ENCODE assay signal across 8 mouse cellular contexts in the genomic region with DNA sequence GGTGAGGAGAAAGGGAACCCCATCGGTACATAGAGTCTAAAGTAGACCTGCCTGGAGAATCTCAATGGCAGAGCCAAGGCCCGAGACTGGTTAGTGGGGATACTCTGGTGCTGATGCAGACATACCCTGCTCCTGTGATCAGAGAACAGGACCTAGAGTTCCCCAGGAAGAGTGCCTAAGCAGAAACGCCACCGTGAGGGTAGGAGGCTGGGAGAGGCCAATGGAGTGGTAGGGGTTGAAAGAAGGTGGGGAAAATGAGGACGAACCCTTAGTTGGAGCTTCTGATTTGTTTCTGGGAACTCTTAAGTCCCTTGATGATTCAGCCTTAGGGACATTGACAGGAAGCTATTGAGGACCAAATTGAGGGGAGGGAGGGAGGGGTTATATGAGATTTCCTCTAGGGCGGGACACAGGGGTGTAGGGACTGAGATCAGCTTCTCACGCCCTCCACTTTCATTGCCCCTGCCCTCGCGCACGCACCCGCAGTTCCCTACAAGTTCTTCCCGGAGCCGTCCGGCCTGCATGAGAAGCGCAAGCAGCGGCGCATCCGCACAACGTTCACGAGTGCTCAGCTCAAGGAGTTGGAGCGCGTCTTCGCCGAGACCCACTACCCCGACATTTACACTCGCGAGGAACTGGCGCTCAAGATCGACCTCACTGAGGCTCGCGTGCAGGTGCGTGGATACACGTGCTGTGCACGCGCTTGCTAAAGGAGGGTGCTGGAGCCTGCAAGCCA. TPM values are rescaled to one million over a fixed set of nuclear protein-coding genes. Genes with fewer than 3 reads are reported as not detected.
A peak's percentile ranks its signal among the peaks of the same experiment; 100 is the strongest.
DNase-seq lines count a peak whose midpoint lies in the region; ATAC-seq and TF ChIP-seq lines count a peak whose summit lies in the region.

No protein-coding gene starts in this region.

- no peak for ATAC-seq in megakaryocyte, adult 5-6 weeks (ENCODE audit: poor library complexity, severe bottlenecking)
- ATAC-seq in embryonic facial prominence, embryonic 13.5 days (ENCODE audit: insufficient number of reproducible peaks, insufficient read depth, low FRiP score, low TSS enrichment, low read depth): no peak
- no peak for ATAC-seq in limb, embryonic 11.5 days (ENCODE audit: insufficient number of reproducible peaks, low FRiP score, low TSS enrichment, low read depth)
- ATAC-seq in megakaryocyte-erythroid progenitor cell, adult 5-6 weeks (replicated peaks; ENCODE audit: low FRiP score, low TSS enrichment, poor library complexity, severe bottlenecking): no peak

- peaks cover 5% of the 10 kb centered on the region; the same call in 1 of the 2 replicates for H3K9me3 ChIP-seq in megakaryocyte, embryonic 14.5 days
- H3K9me3 ChIP-seq in embryonic facial prominence, embryonic 13.5 days: no peaks in the 10 kb centered on the region
- H3K9me3 ChIP-seq in limb, embryonic 11.5 days (ENCODE audit: control insufficient read depth, low read length): no peaks in the 10 kb centered on the region

- no peak for TF ChIP-seq POLR2A in small intestine, adult 2 months (IDR thresholded peaks at IDR 0.05; ENCODE audit: low read depth, low read length)

- 3% methylated on average over 35 of the region's 35 CpGs for WGBS in embryonic facial prominence, embryonic 13.5 days
- WGBS in limb, embryonic 11.5 days: 4% methylated on average over 35 of the region's 35 CpGs
- WGBS in small intestine, adult 2 months: 7% methylated on average over 35 of the region's 35 CpGs

- H3K9ac ChIP-seq in embryonic facial prominence, embryonic 13.5 days: 0 out of 2 replicates have a peak overlapping the region, but pooled peaks have one; percentile 40
- H3K9ac ChIP-seq in limb, embryonic 11.5 days (ENCODE audit: low read length): no peak overlapping the region

- peaks cover 21% of the 10 kb centered on the region for H3K36me3 ChIP-seq in megakaryocyte, embryonic 14.5 days (replicated peaks; ENCODE audit: low read length)
- H3K36me3 ChIP-seq in embryonic facial prominence, embryonic 13.5 days: peaks cover 25% of the 10 kb centered on the region
- peaks cover 7% of the 10 kb centered on the region; the same call in 1 of the 2 replicates for H3K36me3 ChIP-seq in limb, embryonic 11.5 days (ENCODE audit: control insufficient read depth, insufficient read depth, low read length)
- peaks cover 16% of the 10 kb centered on the region for H3K36me3 ChIP-seq in small intestine, adult 2 months (ENCODE audit: control insufficient read depth, insufficient read depth, low read length)

- TF ChIP-seq CTCF in small intestine, adult 2 months (IDR thresholded peaks at IDR 0.05; ENCODE audit: extremely low read depth, insufficient read length, insufficient replicate concordance, low read depth, low read length): no peak

- H3K27ac ChIP-seq in embryonic facial prominence, embryonic 13.5 days: no peak overlapping the region
- H3K27ac ChIP-seq in limb, embryonic 11.5 days (replicated peaks; ENCODE audit: low read depth, low read length): no peak overlapping the region
- H3K27ac ChIP-seq in small intestine, adult 2 months (ENCODE audit: insufficient read depth, low read depth, low read length): no peak overlapping the region

- H3K27me3 ChIP-seq in megakaryocyte, embryonic 14.5 days (replicated peaks): peaks cover 86% of the 10 kb centered on the region
- peaks cover 86% of the 10 kb centered on the region for H3K27me3 ChIP-seq in embryonic facial prominence, embryonic 13.5 days
- H3K27me3 ChIP-seq in limb, embryonic 11.5 days (ENCODE audit: control insufficient read depth, insufficient read depth, low read length): peaks cover 50% of the 10 kb centered on the region
- peaks cover 49% of the 10 kb centered on the region for H3K27me3 ChIP-seq in small intestine, adult 2 months (ENCODE audit: control insufficient read depth, insufficient read depth, low read length)

- H3K4me2 ChIP-seq in embryonic facial prominence, embryonic 13.5 days: peak overlapping the region; percentile 80
- H3K4me2 ChIP-seq in limb, embryonic 11.5 days (ENCODE audit: low read depth, severe bottlenecking): peak overlapping the region; percentile 82

- DNase-seq in limb, embryonic 11.5 days (ENCODE audit: low spot score): peak; percentile 49
- DNase-seq in cerebellum, postnatal 25 days: no peak
- no peak for DNase-seq in right cerebral cortex, postnatal 25 days

- H3K4me1 ChIP-seq in megakaryocyte, embryonic 14.5 days: peaks cover 40% of the 10 kb centered on the region
- peaks cover 37% of the 10 kb centered on the region for H3K4me1 ChIP-seq in embryonic facial prominence, embryonic 13.5 days
- peaks cover 19% of the 10 kb centered on the region for H3K4me1 ChIP-seq in limb, embryonic 11.5 days (ENCODE audit: control insufficient read depth, insufficient read depth, low read length)
- peaks cover 20% of the 10 kb centered on the region for H3K4me1 ChIP-seq in small intestine, adult 2 months (ENCODE audit: control insufficient read depth, insufficient read depth, insufficient read length, low read length)

- peak overlapping the region; percentile 87 for H3K4me3 ChIP-seq in megakaryocyte, embryonic 14.5 days (replicated peaks)
- H3K4me3 ChIP-seq in embryonic facial prominence, embryonic 13.5 days: peak overlapping the region; percentile 44
- H3K4me3 ChIP-seq in limb, embryonic 11.5 days (ENCODE audit: low read depth, low read length): peak overlapping the region; percentile 29; the same call in 1 of the 2 replicates
- H3K4me3 ChIP-seq in small intestine, adult 2 months (ENCODE audit: low read depth, low read length): peak overlapping the region; percentile 35

RNA-seq across cellular contexts. Expression of a gene that starts 2.4 kb away (rescaled TPM):
- 0.29 TPM in 1 of 2 replicates, not detected in the other for polyA plus RNA-seq in megakaryocyte, embryonic 14.5 days (2012; ENCODE audit: insufficient read depth, low replicate concordance)
- not detected in 2 replicates for total RNA-seq in megakaryocyte, adult 5-6 weeks (2015)
- not detected in 2 replicates for total RNA-seq in megakaryocyte, adult 5-6 weeks (2017)
- 0.43 TPM in 1 of 2 replicates, not detected in the other for polyA plus RNA-seq in embryonic facial prominence, embryonic 13.5 days (2015; fragmentation: Nextera tagmentation; extraction: Ambion mirVana)
- polyA plus RNA-seq in limb, embryonic 11.5 days (2014; fragmentation: Nextera tagmentation; extraction: Ambion mirVana): not detected in 2 replicates
- polyA plus RNA-seq in small intestine, adult 2 months (2012; rRNA removed): 0.52 and 0.61 TPM in 2 replicates
- not detected in 2 replicates for total RNA-seq in megakaryocyte-erythroid progenitor cell, adult 5-6 weeks (2014; fragmentation: Nextera tagmentation)
- total RNA-seq in megakaryocyte-erythroid progenitor cell, adult 5-6 weeks (2017): not detected in 2 replicates

RNA-seq across cellular contexts. Expression of a gene that starts 17.6 kb away (rescaled TPM):
- polyA plus RNA-seq in megakaryocyte, embryonic 14.5 days (2012; ENCODE audit: insufficient read depth, low replicate concordance): 78.9 and 135 TPM in 2 replicates
- 12.2 and 12.4 TPM in 2 replicates for total RNA-seq in megakaryocyte, adult 5-6 weeks (2015)
- 18.2 and 52.7 TPM in 2 replicates for total RNA-seq in megakaryocyte, adult 5-6 weeks (2017)
- 44.6 and 44.8 TPM in 2 replicates for polyA plus RNA-seq in embryonic facial prominence, embryonic 13.5 days (2015; fragmentation: Nextera tagmentation; extraction: Ambion mirVana)
- 44.8 and 49.7 TPM in 2 replicates for polyA plus RNA-seq in limb, embryonic 11.5 days (2014; fragmentation: Nextera tagmentation; extraction: Ambion mirVana)
- 53.0 and 108 TPM in 2 replicates for polyA plus RNA-seq in small intestine, adult 2 months (2012; rRNA removed)
- 2.1 and 4.6 TPM in 2 replicates for total RNA-seq in megakaryocyte-erythroid progenitor cell, adult 5-6 weeks (2014; fragmentation: Nextera tagmentation)
- 3.5 and 10.2 TPM in 2 replicates for total RNA-seq in megakaryocyte-erythroid progenitor cell, adult 5-6 weeks (2017)

RNA-seq across cellular contexts. Expression of a gene that starts 36.5 kb away (rescaled TPM):
- polyA plus RNA-seq in megakaryocyte, embryonic 14.5 days (2012; ENCODE audit: insufficient read depth, low replicate concordance): 0.77 TPM in 1 of 2 replicates, not detected in the other
- 0.96 TPM in 1 of 2 replicates, not detected in the other for total RNA-seq in megakaryocyte, adult 5-6 weeks (2015)
- not detected in 2 replicates for total RNA-seq in megakaryocyte, adult 5-6 weeks (2017)
- polyA plus RNA-seq in embryonic facial prominence, embryonic 13.5 days (2015; fragmentation: Nextera tagmentation; extraction: Ambion mirVana): 1.5 and 1.9 TPM in 2 replicates
- 0.33 and 0.48 TPM in 2 replicates for polyA plus RNA-seq in limb, embryonic 11.5 days (2014; fragmentation: Nextera tagmentation; extraction: Ambion mirVana)
- 0.52 and 7.5 TPM in 2 replicates for polyA plus RNA-seq in small intestine, adult 2 months (2012; rRNA removed)
- total RNA-seq in megakaryocyte-erythroid progenitor cell, adult 5-6 weeks (2014; fragmentation: Nextera tagmentation): not detected in 2 replicates
- total RNA-seq in megakaryocyte-erythroid progenitor cell, adult 5-6 weeks (2017): not detected in 2 replicates

RNA-seq across cellular contexts. Expression of a gene that starts 43.1 kb away (rescaled TPM):
- 31.8 and 36.2 TPM in 2 replicates for polyA plus RNA-seq in megakaryocyte, embryonic 14.5 days (2012; ENCODE audit: insufficient read depth, low replicate concordance)
- 57.1 and 70.8 TPM in 2 replicates for total RNA-seq in megakaryocyte, adult 5-6 weeks (2015)
- 69.3 and 94.9 TPM in 2 replicates for total RNA-seq in megakaryocyte, adult 5-6 weeks (2017)
- polyA plus RNA-seq in embryonic facial prominence, embryonic 13.5 days (2015; fragmentation: Nextera tagmentation; extraction: Ambion mirVana): 70.3 and 73.4 TPM in 2 replicates
- 97.6 and 98.8 TPM in 2 replicates for polyA plus RNA-seq in limb, embryonic 11.5 days (2014; fragmentation: Nextera tagmentation; extraction: Ambion mirVana)
- polyA plus RNA-seq in small intestine, adult 2 months (2012; rRNA removed): 13.2 and 22.6 TPM in 2 replicates
- total RNA-seq in megakaryocyte-erythroid progenitor cell, adult 5-6 weeks (2014; fragmentation: Nextera tagmentation): 131 and 132 TPM in 2 replicates
- 85.3 and 93.1 TPM in 2 replicates for total RNA-seq in megakaryocyte-erythroid progenitor cell, adult 5-6 weeks (2017)

RNA-seq across cellular contexts. Expression of a gene that starts 50.1 kb away (rescaled TPM):
- polyA plus RNA-seq in megakaryocyte, embryonic 14.5 days (2012; ENCODE audit: insufficient read depth, low replicate concordance): not detected in 2 replicates
- 0.62 TPM in 1 of 2 replicates, not detected in the other for total RNA-seq in megakaryocyte, adult 5-6 weeks (2015)
- total RNA-seq in megakaryocyte, adult 5-6 weeks (2017): 0.62 TPM in 1 of 2 replicates, not detected in the other
- polyA plus RNA-seq in embryonic facial prominence, embryonic 13.5 days (2015; fragmentation: Nextera tagmentation; extraction: Ambion mirVana): 0.25 TPM in 1 of 2 replicates, not detected in the other
- polyA plus RNA-seq in limb, embryonic 11.5 days (2014; fragmentation: Nextera tagmentation; extraction: Ambion mirVana): not detected in 2 replicates
- polyA plus RNA-seq in small intestine, adult 2 months (2012; rRNA removed): 0.84 and 0.85 TPM in 2 replicates
- 1.3 TPM in 1 of 2 replicates, not detected in the other for total RNA-seq in megakaryocyte-erythroid progenitor cell, adult 5-6 weeks (2014; fragmentation: Nextera tagmentation)
- total RNA-seq in megakaryocyte-erythroid progenitor cell, adult 5-6 weeks (2017): not detected in 2 replicates

Comparison
In these comparisons a context has a peak if more than half of its experiments do, and no peak if none do; other contexts are left out.
1. H3K4me3 ChIP-seq: peak in every context shown above with its lines; median percentile 87 in megakaryocyte, embryonic 14.5 days; 44 in embryonic facial prominence, embryonic 13.5 days; 35 in small intestine, adult 2 months; 29 in limb, embryonic 11.5 days.